Mouse (Mus musculus) kidney, adult 2 months (tissue): ENCODE results near the gene Ptn. TPM values are rescaled to one million over a fixed set of nuclear protein-coding genes. Genes with fewer than 3 reads are reported as not detected.

Experiments used
- DNase-seq: peaks from one replicate; pipeline ENCODE4 v3.0.0; 2021
- H3K27ac ChIP-seq: fragments of 200-500 bp; 2 replicates; pipeline ENCODE4 v1.5.1; 2012; ENCODE audit warnings: low read depth, low read length, control low read depth, inconsistent platforms; ENCODE audit not compliant: insufficient read depth
- H3K27me3 ChIP-seq: fragments of 200-500 bp; replicated peaks from 2 replicates; pipeline ENCODE4 v1.6.1; 2012; ENCODE audit warnings: mild to moderate bottlenecking, moderate library complexity, low read length, inconsistent platforms; ENCODE audit not compliant: control insufficient read depth, insufficient read depth
- H3K36me3 ChIP-seq: fragments of 200-500 bp; 2 replicates; pipeline ENCODE4 v1.6.1; 2012; ENCODE audit warnings: mild to moderate bottlenecking, moderate library complexity, low read length, inconsistent platforms; ENCODE audit not compliant: control insufficient read depth, insufficient read depth
- H3K4me1 ChIP-seq: fragments of 200-500 bp; 2 replicates; pipeline ENCODE4 v1.6.1; 2011; ENCODE audit warnings: low read length; ENCODE audit not compliant: control insufficient read depth, insufficient read depth
- H3K4me3 ChIP-seq: fragments of 200-500 bp; 2 replicates; pipeline ENCODE4 v1.5.1; 2011; ENCODE audit warnings: mild to moderate bottlenecking, low read depth, low read length, control low read depth; ENCODE audit not compliant: insufficient read depth
- CTCF ChIP-seq: fragments of 200-500 bp; conservative IDR thresholded peaks from 2 replicates; pipeline ENCODE4 v1.5.1; 2011; ENCODE audit warnings: low read depth, mild to moderate bottlenecking, control low read depth, low read length, moderate library complexity, mixed read lengths; ENCODE audit not compliant: insufficient read depth, insufficient read length
- POLR2A ChIP-seq: fragments of 200-500 bp; IDR thresholded peaks from one replicate; pipeline ENCODE4 v1.6.1; 2011; ENCODE audit warnings: low read depth, low read length, control low read depth
- WGBS: fragments of 180-500 bp; shearing (Covaris S2); methylation state at CpG from one replicate; pipeline ENCODE4 v1.1.7; 2018; 5-methylcytosine and 5-hydroxymethylcytosine counted together
- polyA plus RNA-seq: library from polyadenylated mRNA; depleted of rRNA; stranded (reverse); fragments of >200 nt; gene quantifications from 2 replicates; pipeline ENCODE4 v1.2.3, GENCODE M21; 2012

Gene Ptn
- polyA plus RNA-seq, 1 experiment, result 1.6 TPM

DNA sequence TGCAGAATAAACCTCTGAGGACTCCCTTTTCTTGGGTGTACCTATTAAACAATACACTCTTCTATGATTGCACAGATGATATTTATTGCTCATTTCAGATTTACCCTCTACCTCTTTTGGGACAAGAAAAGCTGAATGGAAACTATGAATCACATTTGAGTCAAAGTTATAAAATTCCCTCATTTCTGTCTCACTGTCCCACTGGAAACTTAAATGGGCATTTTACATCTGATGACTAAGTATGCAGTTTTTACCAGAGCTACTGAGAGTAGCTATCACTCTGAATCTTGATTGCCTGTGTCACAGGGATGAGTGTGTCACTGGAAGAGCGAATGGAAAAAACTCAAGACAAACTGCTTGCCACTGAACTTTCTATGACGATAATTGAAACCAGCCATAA, 22.2 kb upstream of the Ptn start:
- TF ChIP-seq POLR2A (no peak), CTCF (no peak)
- no peaks in the 10 kb centered on the region for H3K36me3 ChIP-seq
- H3K4me1 ChIP-seq, result no peaks in the 10 kb centered on the region
- H3K4me3 ChIP-seq, result no peak overlapping the region
- no peak for DNase-seq
- H3K27ac ChIP-seq, result no peak overlapping the region
- no peaks in the 10 kb centered on the region for H3K27me3 ChIP-seq
- WGBS, result 88% methylated on average over 2 of the region's 2 CpGs

DNA sequence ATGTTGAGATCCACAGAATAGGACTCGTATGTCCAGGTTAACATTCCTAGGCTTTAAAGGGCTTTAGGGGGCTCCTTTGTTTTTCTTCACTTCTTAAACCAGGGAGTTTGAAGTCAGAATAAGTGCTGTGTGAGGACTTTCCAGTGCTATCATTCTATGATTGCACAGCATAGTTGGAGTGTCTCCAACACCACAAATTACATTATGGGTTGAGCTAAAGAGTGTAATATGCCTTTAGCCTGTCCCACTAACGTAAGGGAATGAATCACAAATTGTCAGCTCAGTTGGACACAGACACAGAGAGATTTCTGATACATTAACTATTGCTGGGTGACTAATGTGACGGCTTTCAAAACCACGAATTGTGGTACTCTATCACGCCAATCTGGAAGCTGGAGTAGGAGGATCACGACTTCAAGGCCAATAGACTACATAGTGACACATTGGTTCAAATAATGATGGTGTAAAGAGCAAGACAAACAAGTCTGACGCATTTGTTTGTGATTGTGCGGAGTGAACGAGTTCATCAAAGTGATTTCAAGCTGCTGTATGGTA, 20.4 kb upstream of the Ptn start:
- 87% methylated on average over 9 of the region's 9 CpGs for WGBS
- no peak overlapping the region for H3K4me3 ChIP-seq
- H3K36me3 ChIP-seq, result no peaks in the 10 kb centered on the region
- TF ChIP-seq CTCF (no peak), POLR2A (no peak)
- no peak for DNase-seq
- no peak overlapping the region for H3K27ac ChIP-seq
- H3K27me3 ChIP-seq, result no peaks in the 10 kb centered on the region
- H3K4me1 ChIP-seq, result no peaks in the 10 kb centered on the region

DNA sequence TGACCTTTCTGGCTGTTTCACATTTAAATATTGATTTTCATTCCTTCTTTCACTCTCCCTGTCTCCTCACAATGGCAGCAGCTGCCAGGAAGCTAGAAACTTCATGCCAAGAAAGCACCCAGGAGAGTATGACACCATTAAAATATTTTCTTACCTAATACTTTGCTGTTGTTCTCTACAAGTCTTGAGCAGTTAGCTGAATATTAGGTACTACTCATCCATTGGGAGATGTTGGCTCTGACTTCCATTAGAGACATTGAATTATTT, 9.7 kb upstream of the Ptn start:
- H3K27ac ChIP-seq, result no peak overlapping the region
- TF ChIP-seq POLR2A (no peak), CTCF (no peak)
- H3K27me3 ChIP-seq, result no peaks in the 10 kb centered on the region
- H3K4me3 ChIP-seq, result no peak overlapping the region
- no peaks in the 10 kb centered on the region for H3K36me3 ChIP-seq
- DNase-seq, result no peak
- no peaks in the 10 kb centered on the region for H3K4me1 ChIP-seq

DNA sequence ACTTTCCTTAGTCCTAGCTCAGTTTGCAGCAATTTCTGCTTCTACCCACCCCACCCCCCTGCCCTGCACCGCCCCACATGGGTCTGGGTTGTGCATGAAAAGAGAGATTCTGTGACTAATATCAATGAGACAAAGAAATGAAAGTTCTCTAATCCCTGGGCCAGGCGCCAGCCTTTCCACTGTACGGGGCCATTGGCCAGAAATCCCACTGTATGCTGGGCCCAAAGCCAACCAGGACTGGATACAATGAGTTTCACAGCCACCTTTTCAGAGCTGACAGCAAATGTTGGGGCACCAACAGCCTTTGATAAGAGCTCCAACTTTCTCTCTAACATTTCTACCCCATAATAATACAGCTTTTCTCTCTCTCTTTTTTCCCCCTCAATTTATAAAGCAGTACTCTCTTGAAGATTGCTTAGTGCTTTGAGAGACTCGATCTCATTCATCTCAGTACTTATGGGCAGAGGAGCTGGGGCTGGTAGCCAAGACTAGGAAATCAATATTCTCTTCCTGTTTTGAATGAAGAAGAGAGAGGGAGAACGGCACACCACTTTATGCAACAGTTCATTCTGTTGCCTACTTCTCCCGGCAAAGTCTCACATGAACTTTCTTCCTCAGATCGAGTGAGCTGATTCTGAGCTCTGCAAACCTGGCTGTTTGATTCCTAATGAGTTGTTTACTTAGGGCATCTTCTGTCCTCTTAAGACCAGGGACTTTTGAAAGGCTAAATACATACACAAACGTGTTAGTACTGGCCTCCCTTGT, 9.2 kb upstream of the Ptn start:
- no peaks in the 10 kb centered on the region for H3K4me1 ChIP-seq
- peak; percentile 74 for DNase-seq
- no peak overlapping the region for H3K4me3 ChIP-seq
- 37% methylated on average over 8 of the region's 8 CpGs for WGBS
- no peak overlapping the region for H3K27ac ChIP-seq
- no peaks in the 10 kb centered on the region for H3K27me3 ChIP-seq
- H3K36me3 ChIP-seq, result no peaks in the 10 kb centered on the region
- TF ChIP-seq CTCF, result no peak
- no peak for TF ChIP-seq POLR2A

DNA sequence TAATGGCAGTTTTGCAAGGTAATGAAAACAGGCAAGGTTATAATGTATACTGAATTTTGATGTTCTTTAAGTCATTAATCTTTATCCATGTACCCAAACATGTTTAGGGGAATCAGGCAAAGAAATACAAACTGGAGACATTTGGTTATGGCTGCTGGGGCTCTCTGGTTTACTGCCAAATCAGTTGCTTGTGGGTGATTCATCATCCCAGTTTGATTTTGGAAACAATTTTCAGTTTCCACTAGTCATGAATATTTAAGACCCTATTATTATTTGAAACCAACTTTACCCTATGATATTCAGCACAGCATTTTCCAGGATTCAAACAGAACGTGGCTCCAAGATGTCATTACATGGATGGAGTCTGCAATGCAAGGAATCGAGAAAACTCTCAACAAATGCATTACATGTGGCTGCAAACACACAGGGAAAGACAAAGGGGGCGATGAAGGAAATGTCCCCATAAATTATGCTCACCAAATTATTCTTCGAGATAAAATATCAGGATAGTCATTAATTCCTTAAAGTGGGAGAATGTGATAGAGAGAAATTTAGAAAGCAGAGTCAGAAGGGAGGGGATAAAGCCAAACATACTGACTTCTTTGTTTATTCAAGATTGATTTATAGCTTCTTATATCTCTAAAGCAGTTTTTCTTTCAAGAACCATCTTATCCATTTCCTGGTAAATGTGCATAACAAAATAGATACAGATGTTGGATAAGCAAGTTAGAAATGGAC, 8.4 kb upstream of the Ptn start:
- no peak overlapping the region for H3K27ac ChIP-seq
- H3K4me1 ChIP-seq, result no peaks in the 10 kb centered on the region
- no peaks in the 10 kb centered on the region for H3K27me3 ChIP-seq
- H3K4me3 ChIP-seq, result no peak overlapping the region
- TF ChIP-seq POLR2A (no peak), CTCF (no peak)
- 44% methylated on average over 4 of the region's 4 CpGs for WGBS
- DNase-seq, result no peak
- no peaks in the 10 kb centered on the region for H3K36me3 ChIP-seq

DNA sequence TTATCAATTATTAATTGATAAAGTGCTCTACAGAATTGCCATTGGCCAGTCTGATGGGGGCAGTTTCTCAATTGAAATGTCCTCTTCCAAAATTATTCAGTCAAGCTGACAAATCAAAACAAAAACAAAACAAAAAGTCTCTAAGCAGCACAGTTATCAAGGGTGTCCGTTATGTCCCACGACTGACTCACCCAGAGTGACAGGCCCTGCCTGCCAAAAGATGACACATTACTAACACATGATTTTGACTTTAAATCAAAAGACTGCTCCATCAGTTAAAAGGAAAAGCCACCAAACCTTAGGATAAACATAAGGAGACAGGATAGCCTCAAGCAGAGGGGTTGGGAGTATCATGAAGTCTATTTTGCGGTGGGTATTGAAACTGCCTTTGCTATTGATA, 6.6 kb upstream of the Ptn start:
- 83% methylated on average over 3 of the region's 3 CpGs for WGBS
- no peaks in the 10 kb centered on the region for H3K4me1 ChIP-seq
- no peak overlapping the region for H3K27ac ChIP-seq
- H3K36me3 ChIP-seq, result no peaks in the 10 kb centered on the region
- no peak overlapping the region for H3K4me3 ChIP-seq
- H3K27me3 ChIP-seq, result no peaks in the 10 kb centered on the region
- no peak for TF ChIP-seq POLR2A
- no peak for TF ChIP-seq CTCF
- DNase-seq, result no peak

DNA sequence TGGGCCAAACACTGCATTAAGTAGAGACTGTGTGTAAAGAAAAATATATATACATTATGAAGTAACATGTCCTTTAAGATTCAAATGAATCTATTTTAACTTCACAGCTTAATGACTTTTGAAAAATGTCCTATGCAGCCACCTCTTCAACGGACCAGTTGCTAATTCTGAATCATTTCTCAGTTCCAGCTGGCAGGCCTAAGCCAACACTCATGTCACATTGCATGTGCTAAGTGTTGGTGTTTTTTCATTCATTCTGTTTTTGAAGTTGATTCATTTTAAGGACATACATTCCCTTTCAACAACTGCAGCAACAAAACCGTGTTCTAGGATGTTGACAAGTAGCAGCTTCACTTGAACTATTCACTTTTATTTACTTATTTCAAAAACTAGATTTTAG, 6.0 kb upstream of the Ptn start:
- H3K4me3 ChIP-seq, result no peak overlapping the region
- H3K27me3 ChIP-seq, result no peaks in the 10 kb centered on the region
- 77% methylated on average over 2 of the region's 2 CpGs for WGBS
- TF ChIP-seq CTCF (no peak), POLR2A (no peak)
- no peak for DNase-seq
- H3K36me3 ChIP-seq, result no peaks in the 10 kb centered on the region
- no peaks in the 10 kb centered on the region for H3K4me1 ChIP-seq
- H3K27ac ChIP-seq, result no peak overlapping the region
